Mouse (Mus musculus): ENCODE data around the gene Gm43720.

The Gm43720 gene

DNA sequence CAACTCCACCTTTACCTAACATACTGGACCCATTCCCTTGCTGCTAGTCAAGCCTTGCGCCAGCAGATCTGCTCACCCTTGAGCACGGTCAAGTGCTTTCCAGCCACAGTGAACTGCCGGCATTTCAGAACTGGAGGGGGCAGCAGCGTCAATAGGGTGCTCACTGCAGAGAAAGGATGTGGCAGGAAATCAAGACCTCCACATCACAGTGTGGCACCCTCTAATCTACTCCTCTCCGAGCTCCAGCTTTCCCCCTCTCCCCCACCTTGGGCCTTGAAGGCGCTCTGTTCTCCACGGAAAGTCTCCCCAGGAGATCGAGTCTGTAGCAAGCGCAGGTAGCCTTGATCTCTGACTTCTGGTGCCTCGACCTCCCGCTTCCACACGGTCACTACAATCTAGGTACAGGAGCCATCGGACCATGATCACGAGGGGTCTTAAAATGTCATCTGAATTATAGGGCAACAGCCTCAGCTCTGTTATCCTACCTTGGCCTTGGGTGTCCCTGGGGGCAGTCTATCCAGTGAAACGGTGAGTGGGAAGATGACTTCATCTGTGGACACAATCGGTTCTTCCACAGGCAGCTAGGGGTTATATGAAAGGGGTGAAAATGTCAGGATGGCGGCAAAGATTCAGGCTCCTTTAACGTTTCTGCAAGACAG, 17.0 kb downstream of the Gm43720 start:
- CTCF ChIA-PET = interaction anchor here (1.1 kb wide), 1 partner anchor 18 kb away, joined by 4 read pairs; no protein-coding TSS in a partner anchor

DNA sequence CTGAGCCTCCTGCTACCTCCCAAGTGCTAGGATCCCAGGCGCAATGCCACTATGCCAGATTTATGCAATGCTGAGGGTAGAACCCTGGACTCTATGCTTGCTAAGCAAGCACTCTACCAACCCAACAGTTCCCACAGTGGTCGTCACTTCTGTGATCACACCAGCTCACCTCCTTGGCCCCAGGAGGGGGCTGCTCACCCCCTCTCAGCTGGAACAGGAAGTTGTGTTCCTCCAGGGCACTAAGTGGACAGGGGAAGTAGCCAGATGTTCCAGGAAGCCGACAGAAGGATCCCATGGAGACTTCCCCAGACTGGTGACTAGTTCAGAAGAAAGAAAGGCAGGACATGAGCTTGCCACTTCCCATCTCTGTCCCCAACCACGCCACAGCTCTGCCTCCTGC, 17.8 kb downstream of the Gm43720 start:
- CTCF ChIA-PET = no interaction called here

DNA sequence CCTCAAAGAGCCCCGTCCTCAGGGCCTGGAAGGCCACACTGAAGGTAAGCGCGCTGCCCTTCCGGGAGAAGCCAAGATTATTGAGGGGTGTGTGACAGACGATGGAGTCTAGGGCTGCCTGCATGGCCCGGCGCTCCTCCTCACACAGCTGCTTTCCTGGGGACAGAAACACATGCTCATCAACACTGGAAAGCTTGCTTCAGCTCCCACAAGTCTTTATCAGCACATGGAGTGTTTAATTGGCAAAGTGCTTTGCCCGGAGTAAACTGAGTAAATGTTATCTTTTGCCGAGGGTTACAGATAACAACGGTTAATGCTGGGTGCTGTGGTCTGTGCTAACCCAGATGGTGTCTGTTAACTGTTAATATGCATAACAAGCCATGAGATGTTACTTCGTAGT, 18.9 kb downstream of the Gm43720 start:
- CTCF ChIA-PET = no interaction called here

DNA sequence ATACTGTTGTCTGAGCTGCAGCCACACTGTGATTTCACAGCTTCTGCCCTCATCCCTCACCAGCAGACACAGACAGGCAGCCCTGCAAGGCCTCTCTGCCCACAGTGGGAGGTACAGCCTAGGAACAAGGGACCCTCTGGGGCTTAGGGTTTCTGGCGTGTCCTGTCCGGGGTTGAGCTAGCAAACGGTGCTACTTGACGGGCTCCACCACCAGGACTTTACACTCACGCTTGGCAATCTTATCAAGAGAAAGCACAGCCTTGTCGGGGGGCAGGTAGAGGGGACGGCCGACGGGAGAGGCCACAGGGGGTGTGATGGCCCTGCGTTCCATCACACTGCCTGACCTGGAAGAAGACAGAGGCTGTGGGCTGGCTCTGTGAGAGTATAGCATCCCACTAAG, 19.7 kb downstream of the Gm43720 start:
- CTCF ChIA-PET = no interaction called here

DNA sequence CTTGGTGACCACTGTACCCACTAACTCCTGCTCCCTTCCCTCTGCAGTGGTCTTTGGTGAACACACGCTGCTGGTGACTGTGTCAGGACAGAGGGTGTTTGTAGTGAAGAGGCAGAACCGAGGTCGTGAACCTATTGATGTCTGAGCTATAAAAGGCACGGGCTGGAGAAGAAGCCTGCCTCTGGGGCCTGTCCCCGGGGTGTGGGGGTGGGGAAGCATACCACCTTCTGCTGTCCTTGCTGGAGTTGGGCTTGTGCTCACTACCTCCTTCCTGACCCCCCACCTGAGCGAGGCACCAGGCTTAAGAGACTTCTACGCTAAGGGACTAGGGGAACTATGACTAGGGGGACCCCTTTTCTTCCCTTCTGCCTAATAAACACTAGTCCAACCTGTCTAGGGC, 20.8 kb downstream of the Gm43720 start:
- CTCF ChIA-PET = no interaction called here

DNA sequence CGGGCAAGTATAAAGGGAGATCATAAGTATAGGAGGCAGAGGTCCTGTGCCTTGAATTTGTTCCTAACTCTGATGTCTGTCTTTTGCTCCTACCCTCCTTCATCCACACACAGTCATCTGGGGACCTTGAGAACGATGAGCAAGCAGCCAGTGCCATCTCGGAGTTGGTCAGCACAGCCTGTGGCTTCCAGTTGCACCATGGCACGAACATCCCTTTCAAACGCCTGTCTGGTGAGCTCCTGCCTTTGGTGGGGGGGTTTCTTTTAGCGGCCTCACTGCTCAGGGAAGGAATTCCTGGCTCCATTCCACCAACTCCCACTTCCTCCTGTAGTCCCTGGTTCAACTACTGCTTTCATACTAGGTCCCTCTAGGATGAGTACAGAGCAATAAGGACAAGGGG, 21.2 kb downstream of the Gm43720 start:
- CTCF ChIA-PET = no interaction called here

DNA sequence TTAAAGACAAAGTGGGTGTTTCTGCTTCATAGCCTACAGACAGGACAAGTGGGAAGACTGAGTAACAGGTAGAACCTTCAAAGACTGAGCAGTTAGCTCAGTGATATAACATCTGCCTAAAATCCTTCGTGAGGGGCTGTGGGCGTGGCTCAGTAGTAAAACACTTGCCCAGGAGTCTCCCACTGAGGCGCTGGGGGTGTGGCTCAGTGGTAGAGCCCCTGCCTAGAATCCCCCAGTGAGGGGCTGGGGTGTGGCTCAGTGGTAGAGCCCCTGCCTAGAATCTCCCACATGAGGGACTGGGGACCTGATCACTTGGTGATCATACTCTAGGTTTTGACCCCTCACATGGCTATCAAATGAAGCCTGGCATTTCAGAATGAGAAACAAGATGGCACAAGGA, 21.7 kb downstream of the Gm43720 start:
- CTCF ChIA-PET = interaction anchor here (0.7 kb wide), 1 partner anchor 29 kb away, joined by 3 read pairs; no protein-coding TSS in a partner anchor

DNA sequence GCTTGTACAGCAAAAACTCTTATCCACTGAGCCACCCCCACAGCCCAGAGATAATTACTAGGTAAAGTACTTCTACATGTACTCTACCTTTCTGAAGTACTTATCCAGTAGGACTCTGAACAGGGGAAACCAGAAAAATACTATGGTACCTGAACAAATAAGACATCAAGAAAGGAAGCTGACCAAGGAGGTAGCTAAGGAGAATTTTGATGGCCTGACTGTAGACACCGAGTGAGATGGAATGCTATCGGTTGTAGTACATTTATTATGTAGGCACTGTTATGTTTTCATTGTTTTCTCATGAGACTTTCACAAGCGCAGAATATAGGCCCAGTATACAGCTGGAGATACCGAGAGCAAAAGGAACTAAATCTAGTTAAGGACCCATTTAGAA, 22.2 kb downstream of the Gm43720 start:
- CTCF ChIA-PET = interaction anchor here (0.7 kb wide), 1 partner anchor 29 kb away, joined by 3 read pairs; no protein-coding TSS in a partner anchor

DNA sequence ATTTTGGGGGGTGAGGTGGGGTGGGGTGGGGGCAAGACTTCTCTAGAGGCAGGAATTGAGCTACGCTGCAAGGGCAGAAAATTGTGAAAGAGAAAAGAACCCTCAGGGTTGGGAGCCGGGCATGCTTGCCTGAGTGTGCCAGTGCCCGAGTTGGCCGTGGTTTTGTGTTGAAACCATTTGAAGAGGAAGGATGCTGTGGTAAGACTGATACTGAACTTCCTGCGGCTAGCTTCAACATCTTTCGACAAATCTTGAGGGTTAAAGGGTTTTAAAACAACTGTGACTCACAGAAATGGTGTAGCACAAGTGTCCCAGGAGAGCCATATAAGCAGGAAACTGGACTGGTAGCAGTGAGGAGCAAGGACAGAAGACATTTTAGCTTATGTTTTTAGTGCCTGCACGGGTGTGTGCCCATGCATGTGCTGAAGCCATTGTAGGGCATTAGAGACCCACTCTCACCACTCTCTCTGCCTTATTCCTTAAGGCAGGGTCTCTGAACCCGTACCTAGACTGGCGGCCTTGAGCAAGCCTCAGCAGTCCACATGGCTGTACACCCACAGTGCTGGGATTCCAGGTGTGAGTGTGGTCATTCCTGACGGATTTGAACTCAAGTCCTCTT, 22.7 kb downstream of the Gm43720 start:
- CTCF ChIA-PET = interaction anchor here (0.7 kb wide), 1 partner anchor 28 kb away, joined by 3 read pairs; no protein-coding TSS in a partner anchor

DNA sequence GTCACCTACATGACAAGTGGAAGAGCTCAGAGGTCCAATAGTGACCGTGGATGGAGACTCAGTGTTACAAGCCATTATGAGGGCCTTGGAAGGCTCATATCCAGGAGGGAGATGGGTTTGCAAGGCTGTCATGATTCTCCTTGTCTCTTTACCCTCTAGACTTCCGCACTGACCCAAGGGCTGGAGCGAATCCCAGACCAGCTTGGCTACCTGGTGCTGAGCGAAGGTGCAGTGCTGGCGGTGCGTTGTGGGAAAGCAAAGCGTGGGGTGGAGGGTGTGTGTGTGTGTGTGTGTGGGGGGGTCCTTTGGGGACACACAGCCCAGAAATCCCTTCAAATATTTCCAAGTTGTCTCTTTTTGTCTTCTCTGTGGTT, 23.7 kb downstream of the Gm43720 start:
- CTCF ChIA-PET = no interaction called here

DNA sequence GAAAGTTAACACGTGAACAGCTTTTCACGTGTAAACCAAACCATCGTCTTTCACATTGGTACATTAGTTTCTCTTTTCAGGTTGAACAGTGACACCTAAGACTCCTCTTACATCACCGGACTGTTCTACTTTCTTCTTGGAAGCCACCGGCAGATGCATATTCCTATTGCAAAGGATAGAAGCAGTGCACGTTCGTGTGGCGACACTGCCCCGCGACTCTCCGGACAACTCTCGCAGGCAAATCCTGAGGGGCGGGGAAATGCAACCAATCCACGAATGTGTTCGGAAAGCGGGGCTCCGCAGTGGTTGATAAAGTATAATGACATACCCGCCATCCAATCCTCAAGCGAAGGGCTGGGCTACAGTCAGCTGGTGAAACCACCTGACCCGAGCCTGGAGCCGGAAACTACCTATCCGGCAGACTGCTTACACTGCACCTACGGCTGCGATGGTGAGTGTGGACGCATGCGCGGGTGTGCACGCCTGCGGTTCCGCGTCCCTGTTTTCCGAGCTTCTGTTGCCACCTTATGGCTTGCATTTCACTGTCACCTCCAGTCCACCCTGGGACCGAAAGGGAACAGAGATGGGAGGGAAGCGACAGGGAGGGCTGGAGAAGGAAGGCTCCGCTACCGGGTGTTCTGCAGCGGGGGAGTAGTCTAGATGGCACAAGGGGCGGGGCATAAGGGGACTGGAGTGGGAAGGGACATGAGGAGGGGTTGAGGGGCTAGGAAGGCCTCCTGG, 24.2 kb downstream of the Gm43720 start, which contains the start of gene Lamtor4:
Lamtor4 (plus strand) TSS at position 130 of the 741 bp plus-strand sequence.
- CTCF ChIA-PET = no interaction called here

DNA sequence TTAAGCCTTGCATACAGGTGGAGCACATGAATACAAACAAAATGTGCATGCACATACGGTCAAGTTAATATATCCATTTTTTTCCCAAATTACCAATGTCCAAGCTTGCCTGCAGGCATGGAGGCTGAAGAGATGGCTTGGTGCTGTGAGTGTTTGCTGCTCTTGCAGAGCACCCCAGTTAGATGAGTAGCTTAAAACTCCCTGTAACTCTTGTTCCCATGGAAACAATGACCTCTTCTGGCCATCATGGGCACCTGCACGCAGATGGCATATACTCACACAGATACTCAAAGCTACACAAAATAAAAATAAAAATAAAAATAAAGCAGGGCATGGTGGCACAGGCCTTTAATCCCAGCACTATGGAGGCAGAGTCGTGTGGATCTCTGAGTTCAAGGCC, 26.7 kb downstream of the Gm43720 start:
- CTCF ChIA-PET = interaction anchor here (1.2 kb wide), 1 partner anchor 31 kb away, joined by 3 read pairs; no protein-coding TSS in a partner anchor

DNA sequence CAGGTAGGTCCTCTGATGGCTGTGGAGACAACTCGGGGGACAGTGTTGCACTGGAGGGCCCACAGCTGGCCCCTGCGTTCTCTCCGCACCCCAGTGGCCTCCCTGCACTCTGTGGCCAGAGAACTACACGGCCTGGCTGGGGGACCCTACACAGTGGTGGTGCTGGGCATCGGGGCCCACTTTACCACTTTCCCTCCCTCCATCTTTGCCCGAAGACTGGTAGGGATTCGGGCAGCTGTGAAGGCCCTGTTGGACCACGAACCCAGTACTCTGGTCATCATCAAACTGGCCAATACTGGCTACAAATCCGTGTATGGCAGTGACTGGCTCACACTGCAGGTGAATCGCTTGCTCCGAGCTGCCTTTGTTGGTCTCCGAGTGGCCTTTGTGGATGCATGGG, 28.6 kb downstream of the Gm43720 start:
- CTCF ChIA-PET = no interaction called here

DNA sequence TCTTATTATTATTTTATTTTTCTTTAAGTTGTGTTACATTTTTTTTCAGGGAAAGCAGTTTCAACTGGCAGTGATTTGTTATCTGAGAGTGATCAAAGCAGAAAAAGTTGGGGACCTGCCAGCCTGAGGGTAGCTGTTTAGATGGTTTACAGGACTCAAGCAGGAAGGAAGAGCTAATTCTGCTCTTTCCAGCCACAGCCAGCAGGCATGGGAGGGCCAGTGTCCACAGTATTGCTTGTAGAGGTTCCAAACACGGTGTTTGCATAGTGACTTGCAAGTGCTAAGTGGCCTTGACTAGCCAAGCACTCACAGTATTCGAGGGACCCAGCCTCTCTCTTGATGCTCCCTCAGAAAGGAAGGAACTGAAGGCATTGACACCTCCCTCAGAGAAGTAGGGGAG, 38.2 kb downstream of the Gm43720 start:
- CTCF ChIA-PET = no interaction called here

DNA sequence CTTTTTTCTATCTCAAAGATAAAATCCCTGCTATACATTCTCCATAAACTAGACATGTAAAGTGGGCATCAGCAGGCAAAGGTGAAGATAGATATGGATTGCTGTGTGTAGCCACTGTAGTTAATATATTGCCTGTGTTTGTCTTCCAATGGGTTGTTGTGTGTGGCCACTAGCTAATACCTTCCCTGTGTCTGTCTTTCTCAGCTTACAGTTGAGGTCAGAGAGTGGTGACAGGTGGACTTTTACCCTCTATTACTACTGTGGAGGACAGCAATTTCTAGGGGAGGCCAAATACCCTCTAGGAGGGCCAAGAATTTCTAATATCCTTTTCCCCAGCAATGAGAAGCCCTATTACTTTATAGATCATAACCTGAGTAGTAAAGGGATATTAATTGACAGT, 45.5 kb downstream of the Gm43720 start:
- CTCF ChIA-PET = no interaction called here

DNA sequence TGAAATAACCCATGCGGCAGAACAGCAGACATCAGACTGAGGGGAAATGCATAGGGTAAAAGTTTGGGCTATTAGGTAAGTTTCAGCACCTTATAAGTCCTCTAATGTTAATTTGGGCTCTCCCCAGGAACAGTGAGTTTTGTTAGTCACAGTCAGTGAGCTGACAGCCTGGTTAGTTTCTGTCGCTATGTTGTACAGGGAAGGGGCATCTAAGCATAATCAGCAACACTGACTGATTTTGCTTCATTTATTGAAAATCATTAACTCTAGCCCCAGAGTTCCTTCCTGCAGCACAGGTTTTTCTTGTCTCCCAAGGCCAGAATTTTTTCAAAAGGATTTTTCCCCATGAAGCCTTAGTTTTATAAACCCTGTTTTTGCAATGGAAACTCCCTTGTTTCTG, 46.0 kb downstream of the Gm43720 start:
- CTCF ChIA-PET = no interaction called here

DNA sequence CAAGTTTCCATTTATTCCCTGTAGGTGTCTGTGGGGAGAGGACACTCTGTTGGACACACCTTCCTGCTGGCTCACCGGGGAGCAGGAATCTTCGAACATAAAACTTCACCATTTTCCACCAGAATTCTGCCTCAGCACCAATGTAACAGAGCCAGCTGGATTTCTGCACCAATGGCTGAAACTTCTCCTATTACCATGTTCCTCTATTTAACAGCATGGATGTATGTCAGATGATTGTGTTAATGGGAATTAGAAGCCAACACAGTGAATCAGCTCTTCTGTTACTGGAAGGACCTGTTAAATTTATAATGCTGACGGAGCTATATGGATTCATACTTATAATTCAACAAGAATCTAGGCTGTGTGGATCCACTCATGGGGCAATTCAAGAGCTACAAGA, 50.2 kb downstream of the Gm43720 start:
- CTCF ChIA-PET = interaction anchor here (0.6 kb wide), 1 partner anchor 579 kb away, joined by 4 read pairs; no protein-coding TSS in a partner anchor

DNA sequence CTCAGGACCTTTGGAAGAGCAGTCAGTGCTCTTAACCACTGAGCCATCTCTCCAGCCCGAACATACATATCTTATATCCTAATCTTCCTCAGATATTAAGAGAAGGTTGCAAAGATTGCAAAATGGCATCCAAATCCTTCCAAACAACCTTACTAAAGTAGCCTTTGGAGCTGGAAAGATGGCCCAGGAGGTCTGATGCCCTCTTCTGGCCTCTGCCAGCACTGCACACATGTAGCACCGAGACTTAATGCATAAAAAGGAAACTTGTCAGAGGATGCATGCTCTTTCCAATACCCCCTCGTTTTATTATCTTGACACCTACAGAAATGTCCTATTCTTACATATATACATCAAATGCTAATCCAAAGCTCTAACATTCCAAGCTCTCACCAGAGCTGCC, 51.7 kb downstream of the Gm43720 start:
- CTCF ChIA-PET = no interaction called here

DNA sequence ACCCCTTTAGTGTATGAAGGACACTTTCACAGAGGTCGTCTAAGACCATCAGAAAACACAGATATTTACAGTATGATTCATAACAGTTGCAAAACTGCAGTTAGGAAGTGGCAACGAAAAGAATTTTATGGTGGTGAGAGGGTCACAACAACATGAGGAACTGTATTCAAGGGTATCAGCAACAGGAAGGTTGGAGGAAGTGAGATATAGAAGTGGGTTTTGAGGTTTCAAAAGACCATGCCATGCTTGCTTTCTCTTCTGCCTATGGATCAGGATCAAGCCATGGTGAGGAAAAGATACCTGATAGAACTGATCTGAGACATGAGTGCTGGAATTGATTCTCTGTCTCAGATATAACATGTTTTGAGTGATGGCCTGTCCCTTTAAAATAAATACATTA, 52.4 kb downstream of the Gm43720 start:
- CTCF ChIA-PET = no interaction called here

DNA sequence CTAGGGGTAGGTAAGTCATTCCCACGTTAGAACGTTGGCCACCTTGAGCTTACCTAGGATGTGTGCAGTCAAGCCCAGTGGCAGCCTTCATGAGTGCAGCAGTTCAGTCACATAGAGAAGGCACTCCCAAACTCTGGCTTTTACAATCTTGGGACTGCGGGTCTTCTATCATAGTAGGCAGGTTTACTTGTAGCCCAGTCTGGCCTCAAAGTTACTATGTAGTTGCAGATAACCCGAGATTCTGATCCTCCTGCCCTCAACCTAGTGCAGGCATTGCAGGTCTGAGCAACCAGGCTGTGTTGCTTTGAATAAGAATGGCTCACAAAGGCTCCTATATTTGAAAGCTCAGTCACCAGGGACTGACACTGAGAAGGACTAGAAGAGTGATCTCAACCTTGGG, 53.3 kb downstream of the Gm43720 start:
- CTCF ChIA-PET = no interaction called here

DNA sequence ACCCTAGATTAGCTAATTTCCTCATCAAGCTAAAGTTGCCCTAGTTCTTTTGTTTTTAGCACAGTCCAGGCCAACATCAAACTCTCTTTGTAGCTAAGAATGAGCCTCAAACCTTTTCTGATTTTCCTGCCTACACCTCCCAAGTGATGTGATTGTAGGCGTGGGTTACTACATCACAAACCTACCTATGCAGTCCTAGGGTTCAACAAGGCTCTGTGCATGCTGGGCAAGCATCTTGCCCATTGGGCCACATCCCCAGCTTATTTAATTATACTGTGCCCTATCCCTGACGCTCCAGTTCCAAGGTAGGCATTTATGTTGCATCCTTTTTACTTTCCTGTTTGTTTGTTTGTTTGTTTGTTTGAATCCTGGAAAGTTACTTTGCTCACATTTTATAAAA, 54.1 kb downstream of the Gm43720 start, which contains the start of gene Nxpe5:
Nxpe5 (plus strand) TSS at position 199 of the 400 bp plus-strand sequence.
- CTCF ChIA-PET = interaction anchor here (0.7 kb wide), 1 partner anchor 295 kb away, joined by 3 read pairs; no protein-coding TSS in a partner anchor

DNA sequence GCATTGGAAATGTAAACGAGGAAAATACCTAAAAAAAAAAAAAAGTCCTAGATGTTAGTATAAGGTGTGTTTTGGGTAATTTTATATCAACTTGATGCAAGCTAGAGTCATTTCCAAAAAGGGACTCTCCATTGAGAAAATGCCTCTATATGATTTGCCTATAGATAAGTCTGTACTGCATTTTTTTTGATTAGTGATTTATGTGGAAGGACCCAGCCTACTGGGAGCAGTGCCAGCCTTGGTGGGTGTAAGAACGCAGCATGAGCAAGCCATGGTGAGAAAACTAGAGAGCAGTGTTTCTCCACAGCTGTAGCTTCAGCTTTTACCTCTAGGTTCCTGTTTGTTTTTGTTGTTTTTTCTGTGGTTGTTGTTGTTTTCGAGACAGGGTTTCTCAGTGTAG, 56.5 kb downstream of the Gm43720 start:
- CTCF ChIA-PET = no interaction called here

DNA sequence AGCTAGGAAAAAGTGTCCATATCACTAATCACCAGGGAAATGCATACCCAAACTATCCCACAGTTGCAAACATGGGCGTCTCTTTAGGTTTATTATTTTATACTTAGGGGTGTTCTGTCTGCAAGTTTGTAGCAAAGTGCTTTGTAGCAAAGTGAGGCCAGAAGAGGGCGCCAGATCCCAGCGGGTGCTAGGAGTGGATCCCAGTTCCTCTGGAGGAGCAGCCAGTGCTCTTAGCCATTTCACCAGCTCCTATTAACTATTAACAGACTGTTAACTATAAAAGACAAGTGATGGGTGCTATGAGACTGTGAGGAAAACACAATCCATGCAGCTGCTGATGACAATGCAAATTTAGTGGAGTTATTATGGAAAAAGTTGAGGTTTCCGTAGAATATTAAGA, 57.6 kb downstream of the Gm43720 start:
- CTCF ChIA-PET = interaction anchor here (0.8 kb wide), 1 partner anchor 31 kb away, joined by 3 read pairs; no protein-coding TSS in a partner anchor

All from spleen, embryonic (tissue).